Mouse (Mus musculus) natural killer cell, adult 2 months (primary cell): ENCODE results near the gene Col8a1.

Source experiments
- DNase-seq, 2 experiments: peaks; one replicate each; pipeline ENCODE4 v3.0.0; 2022; ENCODE audit warnings: low spot score in 2 of 2

Col8a1 gene

DNA sequence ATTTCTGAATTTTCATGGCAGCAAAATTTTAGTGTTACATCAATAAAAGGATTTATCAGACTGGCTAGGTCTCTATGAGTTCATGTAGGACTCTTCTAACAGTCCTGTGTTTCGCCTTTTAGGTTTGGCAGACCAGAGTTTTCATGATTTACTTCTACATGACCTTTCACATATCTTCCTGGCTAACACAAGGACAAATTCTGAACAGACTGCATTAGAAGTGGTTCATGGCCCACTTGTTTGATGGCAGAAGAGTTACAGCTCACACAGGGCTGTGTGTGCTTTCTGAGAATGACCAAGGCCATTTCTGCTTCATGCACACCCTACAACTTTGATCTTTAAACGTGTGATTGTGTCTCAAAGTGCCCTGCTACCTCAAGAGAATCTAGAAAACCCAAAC lies 82.3 kb downstream of the Col8a1 start:
- no peak for DNase-seq

DNA sequence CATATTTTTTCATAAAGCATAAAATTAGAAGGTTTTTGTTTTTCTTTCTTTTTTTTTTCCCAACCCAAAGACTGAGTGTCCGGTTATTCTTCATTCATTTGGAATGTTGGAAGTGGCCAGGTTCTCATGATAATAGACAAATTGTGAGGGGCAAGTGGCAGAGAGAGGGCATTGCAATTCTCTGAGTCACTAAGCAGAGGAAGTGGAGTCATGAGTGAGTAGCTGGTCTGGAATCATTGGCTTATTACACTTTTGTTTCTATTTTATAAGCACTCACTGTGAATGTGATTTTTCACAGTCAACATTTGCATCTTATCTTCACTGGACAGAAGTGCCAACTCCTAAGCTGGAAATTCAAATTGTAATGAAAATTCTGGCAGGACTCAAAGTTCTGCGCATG lies 82.9 kb downstream of the Col8a1 start:
- no peak for DNase-seq

DNA sequence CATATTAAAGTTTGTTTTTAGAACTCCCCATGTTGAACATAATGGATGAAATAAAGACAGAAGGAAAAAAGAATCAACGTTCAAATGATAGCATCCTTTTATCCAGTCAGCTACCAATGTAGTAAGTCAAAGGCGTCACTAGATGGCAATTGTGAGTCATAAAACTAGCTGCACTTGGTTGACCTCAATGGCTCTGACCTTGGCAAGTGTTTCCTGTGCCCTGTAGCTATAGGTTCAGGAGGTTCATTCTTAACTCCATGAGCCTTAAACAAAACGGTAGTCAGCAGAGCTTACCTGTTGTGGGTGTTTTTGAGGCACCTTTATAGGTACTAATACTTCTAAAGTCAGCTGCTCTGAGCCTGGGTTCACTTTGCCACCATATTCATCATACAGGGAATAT lies 85.2 kb downstream of the Col8a1 start:
- no peak for DNase-seq

DNA sequence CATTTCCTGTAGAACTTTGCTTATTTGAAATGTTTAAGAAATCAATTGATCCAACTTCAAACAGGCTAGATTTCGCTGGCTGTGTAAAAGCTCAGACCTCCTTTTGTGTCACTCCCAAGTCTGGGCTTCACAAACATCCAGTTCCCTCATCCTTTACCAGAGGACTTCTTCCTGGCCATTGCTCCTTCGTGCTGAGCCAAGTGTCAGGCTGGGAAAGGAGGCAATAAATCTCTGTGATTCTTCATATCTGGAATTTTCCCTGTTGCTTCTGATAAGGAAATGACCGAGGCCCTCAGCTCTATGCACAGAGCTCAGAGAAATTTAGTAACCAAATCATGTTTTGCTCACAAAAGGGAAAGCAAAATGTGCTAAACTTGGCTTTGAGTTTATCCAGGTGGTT lies 91.9 kb downstream of the Col8a1 start:
- DNase-seq: no peak

DNA sequence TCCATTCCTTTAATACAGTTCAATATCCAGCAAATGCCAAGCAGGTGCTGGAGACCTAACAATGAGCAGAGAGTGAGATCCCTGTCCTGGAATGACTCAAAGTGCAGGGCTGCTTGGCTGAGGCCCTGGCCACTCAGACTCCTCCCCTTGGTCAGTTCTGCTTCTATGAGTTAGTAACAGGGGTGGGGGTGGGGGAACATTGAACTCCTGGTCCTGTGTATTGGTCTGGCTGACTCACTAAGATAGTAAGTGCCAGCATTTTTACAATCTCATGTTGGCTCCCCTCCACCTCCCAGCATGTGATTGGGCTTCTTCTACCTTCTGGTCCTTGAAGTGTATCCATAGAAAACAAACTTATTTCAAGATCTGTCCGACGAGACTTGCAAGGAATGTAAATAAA lies 104.6 kb downstream of the Col8a1 start:
- no peak for DNase-seq

DNA sequence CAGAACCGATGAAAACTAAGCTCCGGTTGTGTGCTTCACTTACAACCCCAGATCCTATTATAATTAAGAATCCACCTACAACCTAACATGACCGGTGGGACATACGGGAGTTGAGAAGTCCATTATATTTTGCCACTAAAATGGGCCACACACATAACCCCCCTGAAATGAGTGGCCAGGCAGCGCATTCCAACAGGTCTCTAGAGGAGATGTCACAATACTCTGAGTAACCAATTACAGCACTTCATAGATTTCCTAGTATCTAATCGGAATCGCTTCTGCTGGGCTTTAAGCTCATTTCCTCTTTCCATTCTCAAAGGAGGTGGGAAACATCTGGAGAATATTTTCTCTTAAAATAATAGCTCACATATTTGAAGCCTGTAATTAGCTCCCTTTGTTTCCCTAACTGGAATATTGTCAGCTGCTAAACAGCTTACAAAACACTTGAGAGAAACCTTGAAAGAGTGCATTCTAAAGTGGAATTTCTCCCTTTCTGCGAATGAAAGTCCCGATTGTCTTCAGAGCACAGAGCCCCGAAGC lies 113.1 kb downstream of the Col8a1 start:
- no peak for DNase-seq

DNA sequence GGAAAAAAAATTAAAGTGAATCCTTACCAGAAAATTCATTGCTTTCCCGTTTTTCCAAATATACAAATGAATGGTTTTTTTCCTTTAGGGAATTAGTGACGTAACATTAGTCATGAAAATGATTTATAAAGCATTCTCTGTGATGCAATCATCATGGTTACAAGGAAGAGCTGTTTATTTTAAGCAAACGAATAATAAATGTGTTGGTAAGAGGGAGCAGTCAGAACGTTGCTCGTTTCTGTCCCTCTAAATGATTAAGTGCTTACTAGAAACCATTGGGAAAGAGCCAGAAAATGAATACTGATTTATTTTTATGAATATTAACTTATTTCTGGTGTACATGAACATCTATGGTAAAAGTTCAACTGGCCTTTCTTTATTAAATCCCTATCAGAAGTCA lies 119.8 kb downstream of the Col8a1 start:
- DNase-seq: no peak

DNA sequence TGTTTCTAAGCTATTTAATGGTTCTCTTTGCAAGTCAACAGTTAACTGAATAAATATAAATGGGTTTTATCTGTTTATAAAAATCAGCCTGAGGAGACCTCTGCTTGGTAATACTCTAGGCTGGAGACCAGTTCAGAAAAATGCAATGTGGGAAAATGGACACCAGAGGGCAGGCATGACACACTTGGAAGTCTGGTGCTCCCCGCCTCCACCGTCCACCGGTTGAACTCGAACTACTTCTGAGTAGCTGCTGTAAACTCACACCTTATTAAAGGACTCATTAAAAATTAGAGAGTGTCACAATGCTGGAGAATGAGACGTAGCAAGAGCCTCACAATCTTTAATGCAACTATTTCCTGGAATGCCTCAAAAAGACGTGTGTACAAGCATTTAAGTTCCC lies 120.3 kb downstream of the Col8a1 start:
- DNase-seq: peak; percentile 2 to 49

DNA sequence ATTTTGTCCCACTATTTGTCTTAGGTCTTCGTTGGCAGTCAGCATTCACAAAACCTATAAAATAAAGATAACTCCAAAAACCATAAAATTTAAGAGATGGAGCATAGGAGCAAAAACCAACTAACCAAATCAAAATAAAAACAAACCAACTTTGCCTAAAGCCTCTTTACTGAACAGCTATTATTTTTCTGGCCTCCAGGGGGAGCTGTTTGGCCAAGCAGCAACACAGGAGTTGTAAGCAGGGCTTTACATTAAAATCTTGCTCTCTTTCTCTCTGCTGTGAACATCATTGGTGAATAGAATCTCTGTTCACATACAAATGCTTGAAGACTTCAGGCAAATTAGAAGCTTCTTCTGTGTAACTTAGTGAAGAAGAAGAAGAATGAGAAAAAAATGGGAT lies 142.8 kb downstream of the Col8a1 start:
- DNase-seq: peak; percentile 18 to 35

DNA sequence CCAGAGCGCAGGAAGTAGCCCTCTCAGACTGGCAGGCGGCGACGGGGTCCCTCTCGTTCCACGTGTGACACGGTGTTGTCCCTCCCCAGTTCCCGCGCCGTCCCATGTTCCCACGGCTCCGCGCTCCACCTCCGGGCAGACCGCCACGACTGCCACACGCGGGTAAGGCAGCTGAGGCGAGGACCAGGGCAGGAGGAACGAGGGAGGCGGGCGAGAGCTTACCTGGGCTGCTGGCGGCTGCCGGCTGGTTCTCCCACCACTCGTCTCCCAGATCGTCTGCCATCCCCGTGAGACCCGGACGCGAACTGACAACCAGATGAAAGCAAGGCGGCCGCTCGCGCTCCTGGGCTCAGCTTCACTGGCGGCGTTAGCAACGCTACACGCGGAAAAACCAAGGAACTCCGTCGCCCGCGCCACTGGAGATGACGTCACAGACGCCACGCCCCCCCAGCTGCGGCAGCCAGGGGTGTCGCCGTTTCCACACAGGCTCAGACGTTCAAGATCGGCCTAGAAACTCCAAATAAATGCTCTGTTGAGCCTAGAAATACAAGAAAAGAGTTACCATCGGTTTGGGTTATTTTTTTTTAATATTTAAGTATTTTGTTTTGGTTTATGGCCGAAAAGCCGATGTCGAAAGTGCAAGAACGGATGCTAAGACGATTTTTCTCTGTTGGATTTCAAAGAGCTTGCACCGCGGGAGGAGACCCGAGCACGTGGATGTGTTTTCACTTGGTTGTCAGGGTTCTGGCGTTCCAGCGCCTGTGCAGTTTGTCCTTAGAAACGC lies 147.9 kb downstream of the Col8a1 start, which contains the start of gene Cmss1:
TSS of gene Cmss1 (minus strand) at position 421 of the 784 bp plus-strand sequence.
- DNase-seq: peak; percentile 83 to 85

DNA sequence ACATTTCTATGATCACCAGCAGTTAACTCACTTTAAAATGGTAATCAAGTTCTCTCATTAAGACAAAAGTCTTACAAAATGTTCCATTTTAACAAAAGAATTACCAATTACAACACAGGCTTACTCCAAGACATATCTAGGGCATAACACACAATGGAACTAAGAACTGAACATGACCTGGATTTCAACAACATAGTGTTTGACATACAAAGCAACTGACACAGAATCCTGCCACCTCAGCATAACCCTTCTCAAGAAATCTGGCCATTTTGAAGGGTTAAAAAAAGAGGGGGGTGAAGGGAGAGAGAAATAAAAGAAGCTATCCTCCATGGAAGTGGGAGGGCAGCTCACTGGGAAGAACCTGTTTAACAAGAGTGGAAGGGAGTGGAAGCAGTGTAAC lies 153.5 kb downstream of the Col8a1 start:
- no peak for DNase-seq

DNA sequence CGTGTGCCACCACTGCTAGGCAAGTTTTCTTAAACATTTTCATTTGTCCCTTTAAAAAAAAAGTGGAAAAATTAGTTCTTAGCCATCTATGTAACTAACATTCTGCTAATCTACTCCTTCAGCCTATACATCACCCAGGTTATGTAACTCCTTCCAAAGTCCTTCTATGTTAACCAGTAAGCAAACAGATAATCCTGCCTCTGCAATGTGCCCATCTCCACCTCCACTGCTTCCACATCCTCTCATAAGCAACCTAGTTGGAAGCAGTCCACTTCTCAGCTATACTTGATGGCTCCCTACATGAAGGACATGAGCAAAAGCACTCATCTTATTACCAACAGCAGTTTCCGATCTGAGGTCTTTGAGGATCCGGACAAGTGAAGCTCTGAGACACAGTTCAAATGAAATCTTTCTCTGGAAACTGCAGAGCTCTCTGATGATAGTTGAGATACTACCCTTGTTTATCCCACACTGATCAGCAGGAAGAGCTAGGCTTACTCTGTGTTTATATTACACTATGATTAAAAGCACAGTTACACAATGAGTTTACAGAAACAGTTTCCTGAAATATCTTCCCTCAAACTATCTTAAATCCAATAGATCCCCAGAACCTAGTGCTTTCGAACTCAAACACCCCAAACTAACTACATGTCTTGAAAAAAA lies 157.1 kb downstream of the Col8a1 start:
- no peak for DNase-seq

DNA sequence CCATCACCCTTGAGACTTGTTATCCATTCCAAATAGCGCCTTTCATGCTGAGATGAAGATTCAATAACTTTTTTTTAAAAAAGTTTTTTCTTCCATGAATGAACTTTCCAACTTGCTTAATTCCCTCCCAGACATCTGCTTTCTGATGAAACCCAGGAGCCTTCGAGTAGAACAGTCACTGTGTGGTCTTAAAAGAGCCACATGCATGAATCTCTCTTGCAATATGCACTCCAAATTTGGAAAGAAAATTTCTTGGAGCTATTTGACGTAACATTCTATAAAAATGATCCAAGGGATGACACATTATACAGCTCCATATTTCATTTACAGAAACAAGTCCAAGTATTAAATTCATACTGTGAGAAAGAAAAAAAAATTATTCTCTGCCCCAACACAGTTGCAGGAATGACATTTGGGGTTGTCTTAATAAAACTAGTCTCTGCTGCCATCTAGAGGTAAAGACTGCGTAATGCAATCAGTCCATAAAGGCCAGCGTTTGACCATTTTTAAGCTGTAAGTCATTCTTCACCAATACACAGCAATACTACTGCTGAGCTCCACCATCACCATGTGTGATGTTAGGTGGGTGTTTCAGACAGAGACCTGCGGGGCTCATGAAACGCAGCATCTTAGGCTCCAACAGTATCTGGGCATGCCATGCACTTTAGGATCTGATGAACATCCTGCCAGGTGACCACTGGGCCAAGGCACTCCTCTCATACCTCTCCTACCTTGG lies 160.9 kb downstream of the Col8a1 start:
- DNase-seq: peak; percentile 30 to 37

DNA sequence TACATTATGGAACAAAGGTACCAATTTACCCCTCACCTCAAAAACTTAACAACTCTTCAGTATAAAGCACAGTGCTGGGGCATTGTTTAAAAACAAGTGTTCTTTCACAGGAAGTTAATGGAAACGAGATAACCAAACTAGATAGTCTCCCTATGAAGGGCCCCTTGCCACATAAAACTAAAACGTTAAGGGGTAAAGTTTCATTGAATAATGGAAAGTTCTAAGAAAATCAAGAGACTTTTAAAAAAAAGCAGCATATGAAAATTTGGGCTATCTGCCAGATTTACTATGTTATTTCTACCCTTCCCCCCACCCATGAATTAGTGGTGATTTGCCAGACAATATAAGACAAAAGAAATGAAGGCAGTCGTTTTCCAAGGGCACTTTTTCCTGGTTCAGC lies 169.3 kb downstream of the Col8a1 start:
- no peak for DNase-seq

DNA sequence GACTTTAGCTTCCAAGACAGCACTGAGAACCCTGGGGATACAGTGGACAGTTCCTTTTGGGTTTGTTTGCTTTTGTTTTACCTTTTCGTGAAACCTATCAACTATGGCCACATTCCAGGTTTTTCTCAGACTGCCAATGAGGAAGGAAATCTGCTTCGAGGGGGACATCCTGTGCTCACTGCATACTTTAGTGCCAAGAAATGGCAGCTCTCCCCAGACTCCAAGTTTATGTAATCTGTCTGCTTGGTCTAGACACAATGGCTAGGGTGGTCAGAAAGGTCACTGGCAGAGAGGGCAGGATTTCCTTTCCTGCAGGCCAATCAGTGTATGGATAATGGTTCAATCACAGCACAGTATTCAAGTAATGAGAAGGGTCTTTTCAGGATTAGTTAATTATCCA lies 172.5 kb downstream of the Col8a1 start:
- DNase-seq: no peak

DNA sequence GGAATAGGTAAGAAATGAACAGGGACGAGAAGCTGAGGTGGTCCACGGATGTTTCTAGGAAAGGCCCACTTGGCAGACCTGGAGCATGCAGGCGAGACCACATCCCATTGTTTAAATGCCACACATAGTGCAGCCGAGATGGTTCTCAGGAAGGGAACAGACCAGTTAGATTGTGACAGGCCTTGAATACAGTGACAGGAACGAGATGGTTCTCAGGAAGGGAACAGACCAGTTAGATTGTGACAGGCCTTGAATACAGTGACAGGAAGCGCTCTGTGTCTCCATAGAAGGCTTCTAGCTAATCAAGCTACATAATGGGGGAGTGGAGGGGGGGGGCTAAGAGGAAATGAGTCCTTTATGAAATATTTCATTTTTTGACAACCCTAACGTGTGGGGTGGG lies 174.5 kb downstream of the Col8a1 start:
- DNase-seq: no peak

DNA sequence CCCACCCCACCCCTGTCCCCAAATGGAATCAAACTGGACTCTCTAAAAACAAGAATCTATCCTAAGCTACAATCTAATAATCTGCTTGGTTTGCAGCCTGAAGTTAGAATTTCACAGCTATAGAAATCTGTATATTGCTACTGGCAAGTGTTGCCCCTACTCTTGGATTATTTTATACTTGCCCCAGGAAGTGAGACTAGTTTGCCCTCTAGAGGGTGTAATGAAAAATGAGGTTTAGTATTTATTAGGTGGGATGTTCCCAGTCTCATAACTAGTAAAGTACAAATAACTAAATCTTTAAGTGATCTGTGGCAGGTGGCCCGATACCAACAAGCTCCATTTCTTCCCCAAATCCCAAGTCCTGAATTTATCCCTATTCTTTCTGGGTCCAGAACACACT lies 177.0 kb downstream of the Col8a1 start:
- DNase-seq: no peak

DNA sequence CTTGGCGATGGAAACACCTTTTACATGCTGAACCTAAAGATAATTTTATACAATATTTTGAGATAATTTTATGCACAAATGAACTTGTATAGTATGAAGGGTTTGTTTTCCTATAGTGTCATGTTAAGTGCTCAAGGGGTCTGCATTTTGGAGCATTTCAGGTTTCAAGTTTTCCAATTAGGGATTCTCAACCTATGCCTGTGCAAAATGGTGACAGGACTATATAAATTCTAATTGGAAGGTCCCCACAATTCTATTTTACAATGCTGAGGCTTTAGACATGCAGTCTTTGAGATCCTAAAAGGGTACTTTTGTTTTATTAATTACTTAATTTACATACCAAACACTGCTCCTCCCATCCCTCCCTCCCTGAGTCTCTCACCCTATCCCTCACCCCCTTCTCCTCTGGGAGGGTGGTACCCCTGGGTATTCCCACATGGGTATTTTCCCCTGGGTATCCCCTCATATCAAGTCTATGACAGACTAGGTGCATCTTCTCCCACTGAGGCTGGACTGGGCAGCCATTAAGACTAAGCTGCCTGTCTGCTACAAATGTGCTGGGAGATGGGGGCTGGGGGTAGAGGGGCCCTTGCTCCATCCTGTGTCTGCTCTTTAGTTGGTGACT lies 178.7 kb downstream of the Col8a1 start:
- no peak for DNase-seq
